Mouse (Mus musculus): ENCODE measurements around the gene Dbp. TPM values are rescaled to one million over a fixed set of nuclear protein-coding genes. Genes with fewer than 3 reads are reported as not detected.

The Dbp gene
- polyA plus RNA-seq, 1 experiment from 2014 or later: 3.2 TPM

DNA sequence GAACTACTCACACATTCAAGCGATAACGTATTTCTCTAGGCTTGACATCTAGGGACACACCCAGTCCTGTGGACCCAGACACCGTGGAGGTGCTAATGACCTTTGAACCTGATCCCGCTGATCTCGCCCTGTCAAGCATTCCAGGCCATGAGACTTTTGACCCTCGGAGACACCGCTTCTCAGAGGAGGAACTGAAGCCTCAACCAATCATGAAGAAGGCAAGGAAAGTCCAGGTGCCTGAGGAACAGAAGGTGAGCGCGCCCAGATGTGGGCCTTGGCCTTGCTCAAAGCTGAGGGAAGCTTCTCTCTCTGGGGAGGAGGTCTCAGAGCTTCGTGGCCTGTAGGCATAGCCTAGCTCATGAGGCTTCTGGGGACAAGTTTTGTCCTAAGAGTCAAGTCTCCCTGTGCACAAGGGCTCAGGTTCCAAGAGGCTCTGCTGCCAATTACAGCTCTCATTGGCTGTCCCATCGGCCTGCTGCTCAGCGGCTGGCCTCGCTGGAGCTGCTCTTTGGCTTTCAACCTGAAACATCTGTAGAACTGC lies 3.4 kb downstream of the Dbp start:
- Histone ChIP-seq H3K4me3 (ENCODE audit: low read length) (no peak overlapping the region), H3K27ac (ENCODE audit: low read depth, low read length) (no peak overlapping the region), H3K27me3 (replicated peaks; ENCODE audit: control insufficient read depth, insufficient read depth, low read length) (no peaks in the 10 kb centered on the region), H3K4me1 (ENCODE audit: control insufficient read depth, insufficient read depth, low read depth, low read length) (peaks cover 58% of the 10 kb centered on the region), H3K9ac (ENCODE audit: low read depth, low read length) (no peak overlapping the region), H3K36me3 (ENCODE audit: control insufficient read depth, insufficient read depth, low read length) (peaks cover 27% of the 10 kb centered on the region), H3K9me3 (ENCODE audit: control insufficient read depth, low read length) (no peaks in the 10 kb centered on the region), H3K4me2 (ENCODE audit: low read length) (peak overlapping the region; percentile 98)
- 55% methylated on average over 13 of the region's 13 CpGs for WGBS
- ATAC-seq: no peak

DNA sequence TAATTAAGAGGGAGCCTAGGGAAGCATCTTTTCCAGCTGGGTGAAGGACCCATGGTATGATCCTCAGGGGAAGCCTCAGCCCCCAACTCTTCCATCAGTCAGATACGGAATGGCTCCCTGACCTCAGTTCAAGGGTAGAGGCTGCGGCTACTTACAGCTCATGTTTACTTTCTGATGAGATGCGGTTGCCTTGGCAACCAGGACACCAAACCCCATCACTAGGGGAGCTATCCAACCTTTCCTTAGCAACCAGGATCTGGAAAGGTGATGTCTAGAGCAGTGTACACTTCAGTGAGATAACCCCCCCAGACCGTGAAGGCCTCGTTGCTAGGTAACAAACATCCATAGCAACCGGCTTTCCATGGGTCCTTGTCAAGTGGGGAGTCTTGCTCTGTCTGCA lies 4.1 kb downstream of the Dbp start:
- Histone ChIP-seq H3K4me1 (ENCODE audit: control insufficient read depth, insufficient read depth, low read depth, low read length) (peaks cover 53% of the 10 kb centered on the region), H3K36me3 (ENCODE audit: control insufficient read depth, insufficient read depth, low read length) (peaks cover 30% of the 10 kb centered on the region), H3K27ac (ENCODE audit: low read depth, low read length) (no peak overlapping the region), H3K9me3 (ENCODE audit: control insufficient read depth, low read length) (no peaks in the 10 kb centered on the region), H3K9ac (ENCODE audit: low read depth, low read length) (no peak overlapping the region), H3K4me2 (ENCODE audit: low read length) (peak overlapping the region; percentile 20; the same call in 1 of the 2 replicates), H3K27me3 (replicated peaks; ENCODE audit: control insufficient read depth, insufficient read depth, low read length) (no peaks in the 10 kb centered on the region), H3K4me3 (ENCODE audit: low read length) (no peak overlapping the region)
- peak; percentile 9; the same call in 1 of the 2 replicates for ATAC-seq
- 23% methylated on average over 6 of the region's 6 CpGs for WGBS

DNA sequence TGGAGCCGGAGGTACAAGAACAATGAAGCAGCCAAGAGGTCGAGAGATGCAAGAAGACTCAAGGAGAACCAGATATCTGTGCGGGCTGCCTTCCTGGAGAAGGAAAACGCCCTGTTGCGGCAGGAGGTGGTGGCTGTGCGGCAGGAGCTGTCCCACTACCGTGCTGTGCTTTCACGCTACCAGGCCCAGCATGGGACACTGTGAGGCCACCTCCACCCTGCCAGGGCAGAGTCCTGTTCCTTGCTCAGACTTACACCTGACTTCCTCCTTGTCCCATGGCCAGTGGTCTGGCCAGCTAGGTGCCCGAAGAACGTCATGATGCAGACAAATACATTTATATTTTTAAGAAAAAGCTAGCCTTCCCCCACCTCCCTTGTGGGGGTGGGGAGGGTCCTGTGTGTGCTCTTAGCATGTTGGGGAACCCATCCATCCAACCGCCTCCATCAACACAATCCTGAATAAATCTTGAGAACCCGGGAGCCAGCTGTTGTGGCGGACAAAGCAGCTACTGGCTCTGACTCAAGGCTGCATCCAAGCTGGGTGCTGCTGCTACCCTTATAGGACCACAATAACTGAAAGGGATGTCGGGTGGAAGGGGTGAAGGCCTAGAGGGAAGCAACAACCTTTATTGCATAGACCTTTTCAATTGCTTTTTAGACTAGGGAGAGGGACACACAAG lies 4.9 kb downstream of the Dbp start:
- peaks cover 59% of the 10 kb centered on the region for H3K4me1 ChIP-seq (ENCODE audit: control insufficient read depth, insufficient read depth, low read depth, low read length)
- 62% methylated on average over 14 of the region's 14 CpGs for WGBS
- H3K27ac ChIP-seq (ENCODE audit: low read depth, low read length): peak overlapping the region; percentile 54; the same call in 1 of the 2 replicates

DNA sequence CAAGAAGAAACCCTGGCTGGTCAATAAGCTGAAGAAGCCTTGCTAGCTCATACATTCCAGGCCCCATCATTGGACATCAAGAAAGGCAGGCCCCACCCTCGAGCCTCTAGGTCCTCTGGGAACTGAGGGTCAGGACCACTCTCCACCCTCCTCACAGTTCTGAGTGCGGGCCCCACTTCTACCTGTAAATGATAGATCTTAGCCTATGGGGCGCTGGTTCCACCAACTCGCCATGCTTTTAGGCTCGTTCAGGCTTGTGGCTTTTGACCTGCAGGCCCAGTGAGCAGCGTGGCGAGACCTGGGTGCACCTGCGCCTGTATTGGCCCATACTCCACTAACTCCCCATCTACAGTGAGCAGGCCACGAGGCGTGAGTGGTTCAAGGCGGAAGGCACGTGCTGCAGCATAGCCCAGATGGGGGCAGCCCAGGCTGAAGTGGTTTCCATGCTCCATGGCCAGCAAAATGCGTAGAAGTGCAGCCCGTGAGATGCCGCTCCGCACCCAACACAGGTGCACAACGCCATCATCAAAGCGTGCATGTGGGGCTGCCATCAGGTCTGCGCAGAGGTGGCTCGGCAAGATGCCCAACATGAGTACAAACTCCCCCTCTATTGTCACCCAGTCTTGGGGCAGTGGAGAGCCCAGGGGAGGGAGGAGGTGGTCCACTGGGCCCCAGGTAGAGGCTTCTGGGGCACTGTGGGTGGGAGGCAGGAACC lies 5.7 kb downstream of the Dbp start:
- Histone ChIP-seq H3K4me3 (ENCODE audit: low read length) (no peak overlapping the region), H3K27me3 (replicated peaks; ENCODE audit: control insufficient read depth, insufficient read depth, low read length) (no peaks in the 10 kb centered on the region), H3K4me1 (ENCODE audit: control insufficient read depth, insufficient read depth, low read depth, low read length) (peaks cover 57% of the 10 kb centered on the region), H3K4me2 (ENCODE audit: low read length) (no peak overlapping the region), H3K9me3 (ENCODE audit: control insufficient read depth, low read length) (no peaks in the 10 kb centered on the region), H3K9ac (ENCODE audit: low read depth, low read length) (no peak overlapping the region), H3K27ac (ENCODE audit: low read depth, low read length) (no peak overlapping the region), H3K36me3 (ENCODE audit: control insufficient read depth, insufficient read depth, low read length) (peaks cover 30% of the 10 kb centered on the region)
- no peak for ATAC-seq
- WGBS: 93% methylated on average over 20 of the region's 20 CpGs

More for the DNA sequence above, 4.9 kb downstream of the Dbp start:
- no peaks in the 10 kb centered on the region for H3K27me3 ChIP-seq (replicated peaks; ENCODE audit: control insufficient read depth, insufficient read depth, low read length)
- no peak overlapping the region for H3K4me2 ChIP-seq (ENCODE audit: low read length)
- peaks cover 30% of the 10 kb centered on the region for H3K36me3 ChIP-seq (ENCODE audit: control insufficient read depth, insufficient read depth, low read length)
- ATAC-seq: no peak
- no peaks in the 10 kb centered on the region for H3K9me3 ChIP-seq (ENCODE audit: control insufficient read depth, low read length)
- 0 out of 2 replicates have a peak overlapping the region, but pooled peaks have one; percentile 13 for H3K9ac ChIP-seq (ENCODE audit: low read depth, low read length)
- H3K4me3 ChIP-seq (ENCODE audit: low read length): no peak overlapping the region

DNA sequence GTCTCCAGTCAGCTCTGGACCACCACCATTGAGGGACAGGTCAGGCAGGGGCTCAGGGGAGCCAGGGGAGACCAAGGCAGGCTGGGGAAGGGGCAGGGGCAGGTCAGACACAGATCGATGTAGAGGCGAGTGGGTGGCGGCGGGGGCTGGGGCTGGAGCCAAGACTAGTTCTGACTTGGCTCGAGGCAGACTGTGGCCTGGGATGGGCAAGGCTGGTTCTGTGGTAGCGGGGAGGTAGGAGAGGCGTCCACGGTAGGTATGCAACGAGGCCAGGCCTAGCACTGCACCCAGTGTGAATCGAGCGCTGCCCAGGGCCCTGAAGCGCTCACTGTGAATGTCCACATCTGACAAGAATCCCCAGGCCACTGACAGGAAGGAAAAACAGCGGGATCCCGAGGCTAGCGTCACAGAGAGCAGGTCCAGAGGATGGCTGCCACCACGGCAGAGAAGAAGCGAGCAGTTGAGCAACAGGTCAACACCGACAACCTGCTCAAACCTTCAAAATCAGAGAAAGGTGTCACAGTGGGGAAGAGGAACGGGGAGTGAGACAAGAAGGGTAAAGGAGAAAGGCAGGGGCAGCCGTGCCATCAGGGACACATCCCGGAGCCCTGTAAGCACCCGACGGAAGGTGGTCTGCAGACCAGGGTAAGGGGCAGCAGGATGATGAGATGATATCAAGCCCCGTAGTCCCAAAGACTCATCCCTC lies 6.6 kb downstream of the Dbp start:
- no peak overlapping the region for H3K27ac ChIP-seq (ENCODE audit: low read depth, low read length)
- no peaks in the 10 kb centered on the region for H3K9me3 ChIP-seq (ENCODE audit: control insufficient read depth, low read length)
- H3K4me1 ChIP-seq (ENCODE audit: control insufficient read depth, insufficient read depth, low read depth, low read length): peaks cover 57% of the 10 kb centered on the region
- H3K9ac ChIP-seq (ENCODE audit: low read depth, low read length): no peak overlapping the region
- no peak overlapping the region for H3K4me2 ChIP-seq (ENCODE audit: low read length)
- H3K4me3 ChIP-seq (ENCODE audit: low read length): no peak overlapping the region
- WGBS: 91% methylated on average over 24 of the region's 24 CpGs
- peaks cover 30% of the 10 kb centered on the region for H3K36me3 ChIP-seq (ENCODE audit: control insufficient read depth, insufficient read depth, low read length)
- no peaks in the 10 kb centered on the region for H3K27me3 ChIP-seq (replicated peaks; ENCODE audit: control insufficient read depth, insufficient read depth, low read length)
- ATAC-seq: no peak

DNA sequence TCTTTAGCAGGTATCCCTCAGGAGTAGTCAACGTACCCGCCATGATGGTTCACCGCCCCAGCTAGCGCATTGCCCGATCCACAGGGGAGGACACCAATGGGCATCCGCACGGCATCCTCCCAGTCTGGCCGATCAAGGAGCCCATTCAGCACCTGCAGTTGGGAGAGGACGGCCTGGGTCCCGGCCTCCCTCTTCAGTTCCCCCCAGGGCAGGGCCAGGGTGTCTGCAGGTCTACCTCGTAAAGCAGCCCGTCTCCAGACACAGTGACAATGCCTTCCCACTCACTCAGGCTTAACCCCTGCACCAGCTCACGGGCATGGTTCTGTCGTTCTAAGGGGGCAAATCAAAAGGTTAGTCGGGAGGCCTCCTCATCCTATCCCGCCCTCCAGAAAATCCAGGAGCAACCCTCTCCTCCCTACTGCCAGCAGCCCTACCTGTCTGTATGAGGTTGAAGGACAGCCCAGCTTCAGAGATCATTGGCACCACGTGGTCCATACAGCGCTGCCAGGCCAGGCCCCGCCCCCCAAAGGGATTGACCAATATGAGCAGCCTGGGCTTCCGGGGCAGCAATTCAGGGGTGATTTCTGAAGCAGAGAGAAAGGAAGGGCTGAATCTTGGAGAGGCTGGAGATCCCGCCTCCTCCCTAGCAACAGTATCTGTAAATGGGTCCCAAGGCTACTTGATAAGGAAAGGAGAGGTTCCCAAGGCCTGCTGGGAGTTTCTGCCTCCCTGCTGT lies 7.3 kb downstream of the Dbp start:
- Histone ChIP-seq H3K27me3 (replicated peaks; ENCODE audit: control insufficient read depth, insufficient read depth, low read length) (no peaks in the 10 kb centered on the region), H3K4me3 (ENCODE audit: low read length) (no peak overlapping the region), H3K36me3 (ENCODE audit: control insufficient read depth, insufficient read depth, low read length) (peaks cover 30% of the 10 kb centered on the region), H3K4me1 (ENCODE audit: control insufficient read depth, insufficient read depth, low read depth, low read length) (peaks cover 57% of the 10 kb centered on the region), H3K4me2 (ENCODE audit: low read length) (no peak overlapping the region), H3K9ac (ENCODE audit: low read depth, low read length) (no peak overlapping the region), H3K9me3 (ENCODE audit: control insufficient read depth, low read length) (no peaks in the 10 kb centered on the region), H3K27ac (ENCODE audit: low read depth, low read length) (no peak overlapping the region)
- WGBS: 88% methylated on average over 21 of the region's 21 CpGs
- ATAC-seq: no peak

DNA sequence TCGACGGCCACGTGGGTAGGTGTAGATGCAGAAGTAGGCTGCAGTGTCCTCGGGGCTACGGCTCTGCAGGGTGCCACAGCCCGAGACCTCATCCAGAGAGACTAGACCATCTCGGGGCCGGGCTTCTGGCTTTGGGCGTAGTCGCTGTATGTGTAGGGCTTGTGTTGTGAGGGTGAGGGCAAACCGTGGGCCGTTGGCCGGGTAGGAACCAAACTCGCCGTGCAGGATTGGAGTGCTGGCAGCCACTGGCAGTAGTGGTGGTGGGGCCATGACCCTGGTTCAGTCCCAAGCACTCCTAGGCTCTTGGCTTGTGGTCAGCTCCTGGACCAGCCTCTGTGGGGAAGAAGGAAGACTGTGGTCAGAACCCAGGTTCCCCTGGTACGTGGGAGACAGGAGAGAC lies 8.5 kb downstream of the Dbp start:
- H3K27me3 ChIP-seq (replicated peaks; ENCODE audit: control insufficient read depth, insufficient read depth, low read length): no peaks in the 10 kb centered on the region
- peaks cover 45% of the 10 kb centered on the region for H3K4me1 ChIP-seq (ENCODE audit: control insufficient read depth, insufficient read depth, low read depth, low read length)
- H3K36me3 ChIP-seq (ENCODE audit: control insufficient read depth, insufficient read depth, low read length): peaks cover 30% of the 10 kb centered on the region
- 95% methylated on average over 16 of the region's 16 CpGs for WGBS
- H3K9ac ChIP-seq (ENCODE audit: low read depth, low read length): no peak overlapping the region
- H3K4me3 ChIP-seq (ENCODE audit: low read length): no peak overlapping the region
- no peak overlapping the region for H3K27ac ChIP-seq (ENCODE audit: low read depth, low read length)
- ATAC-seq: no peak
- no peaks in the 10 kb centered on the region for H3K9me3 ChIP-seq (ENCODE audit: control insufficient read depth, low read length)
- H3K4me2 ChIP-seq (ENCODE audit: low read length): no peak overlapping the region

DNA sequence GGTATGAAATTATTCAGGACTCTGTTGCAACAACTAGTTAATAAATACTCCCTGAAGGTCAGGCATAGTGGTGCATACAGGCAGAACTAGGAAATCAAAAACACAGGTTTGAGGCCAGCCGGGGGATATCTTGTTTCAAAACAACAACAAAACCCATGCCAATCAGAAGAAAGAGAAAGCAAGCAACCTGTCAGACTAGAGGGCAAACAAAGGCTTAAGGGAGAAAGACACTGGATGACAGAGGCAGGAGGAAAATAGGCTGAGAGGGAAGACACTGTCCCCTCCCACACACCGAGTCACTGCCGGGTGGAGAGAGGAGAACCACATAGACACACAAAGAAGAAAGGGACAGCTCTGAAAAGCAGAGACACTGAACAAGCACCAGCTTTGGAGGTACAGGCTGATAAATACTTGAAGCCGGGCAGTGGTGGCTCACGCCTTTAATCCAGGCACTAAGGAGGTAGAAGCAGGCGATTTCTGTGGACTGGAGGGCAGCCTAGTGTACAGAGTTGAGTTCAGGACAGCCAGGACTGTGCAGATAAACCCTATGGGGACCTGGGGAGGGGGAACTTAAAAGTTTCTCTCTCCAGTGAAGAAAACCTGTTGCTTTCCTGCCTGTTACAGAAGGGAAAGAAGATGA lies 9.1 kb downstream of the Dbp start:
- no peak for ATAC-seq
- H3K4me1 ChIP-seq (ENCODE audit: control insufficient read depth, insufficient read depth, low read depth, low read length): peaks cover 44% of the 10 kb centered on the region
- WGBS: 87% methylated on average over 6 of the region's 6 CpGs

More for the DNA sequence above, 9.1 kb downstream of the Dbp start:
- Histone ChIP-seq H3K27ac (ENCODE audit: low read depth, low read length) (no peak overlapping the region), H3K36me3 (ENCODE audit: control insufficient read depth, insufficient read depth, low read length) (peaks cover 30% of the 10 kb centered on the region), H3K4me3 (ENCODE audit: low read length) (peak overlapping the region; percentile 79), H3K27me3 (replicated peaks; ENCODE audit: control insufficient read depth, insufficient read depth, low read length) (no peaks in the 10 kb centered on the region), H3K9me3 (ENCODE audit: control insufficient read depth, low read length) (no peaks in the 10 kb centered on the region), H3K4me2 (ENCODE audit: low read length) (peak overlapping the region; percentile 85), H3K9ac (ENCODE audit: low read depth, low read length) (peak overlapping the region; percentile 23; the same call in 1 of the 2 replicates)
